Comparison of ENCODE assay signal across 15 mouse cellular contexts in the genomic region with DNA sequence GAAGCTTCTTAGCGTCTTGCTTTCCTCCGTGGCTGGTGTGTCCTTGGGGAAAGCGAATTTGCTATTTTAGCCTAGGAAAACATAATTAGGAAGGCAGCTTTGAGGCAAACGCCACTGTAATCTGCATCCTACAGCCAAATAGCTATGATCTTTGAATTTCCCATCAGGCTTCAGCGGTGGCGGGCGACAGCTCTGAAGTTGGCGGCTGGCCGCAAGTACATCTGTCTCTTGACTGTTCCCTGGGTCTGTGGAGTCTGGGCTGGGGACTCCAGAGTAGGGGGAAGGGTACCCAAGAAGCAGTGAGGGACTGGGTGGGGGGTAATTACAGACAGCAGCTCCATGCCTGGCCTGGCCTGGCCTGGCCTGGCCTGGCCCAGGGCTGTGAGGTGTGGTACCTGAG. TPM values are rescaled to one million over a fixed set of nuclear protein-coding genes. Genes with fewer than 3 reads are reported as not detected.
DNase-seq lines count a peak whose midpoint lies in the region; ATAC-seq lines count a peak whose summit lies in the region.
"Had no signal": no experiment of that assay in that cellular context is flagged by ENCODE, and none has a peak within 500 bp of the region (broad histone marks: within the 10 kb centered on the region; RNA-seq: fewer than 3 reads in every experiment).

No protein-coding gene starts in this region.

- H3K4me3 ChIP-seq in kidney, embryonic 14.5 days (ENCODE audit: low read length): no peak overlapping the region
- H3K4me3 ChIP-seq in kidney, embryonic 16.5 days (ENCODE audit: low read length): no peak overlapping the region
- H3K4me3 ChIP-seq in neural tube, embryonic 11.5 days (ENCODE audit: low read depth, low read length): no peak overlapping the region
- H3K4me3 ChIP-seq: embryonic facial prominence, embryonic 13.5 days had no signal

- H3K4me2 ChIP-seq in kidney, embryonic 14.5 days (replicated peaks; ENCODE audit: low read depth, low read length): no peak overlapping the region
- H3K4me2 ChIP-seq in kidney, embryonic 16.5 days (replicated peaks; ENCODE audit: low read depth, low read length): no peak overlapping the region
- H3K4me2 ChIP-seq in neural tube, embryonic 11.5 days (ENCODE audit: low read depth): no peak overlapping the region
- H3K4me2 ChIP-seq: embryonic facial prominence, embryonic 13.5 days had no signal

- H3K36me3 ChIP-seq in kidney, embryonic 14.5 days (ENCODE audit: control insufficient read depth, insufficient read depth, low read length): no peaks in the 10 kb centered on the region
- H3K36me3 ChIP-seq in kidney, embryonic 16.5 days (ENCODE audit: insufficient read depth, low read length): no peaks in the 10 kb centered on the region
- H3K36me3 ChIP-seq in neural tube, embryonic 11.5 days (ENCODE audit: control insufficient read depth, insufficient read depth, low read length): no peaks in the 10 kb centered on the region
- H3K36me3 ChIP-seq: embryonic facial prominence, embryonic 13.5 days had no signal

- H3K27me3 ChIP-seq in kidney, embryonic 14.5 days (ENCODE audit: control insufficient read depth, insufficient read depth, low read length): 0 out of 2 replicates have a peak, but pooled peaks cover 5% of the 10 kb centered on the region
- 0 out of 2 replicates have a peak, but pooled peaks cover 3% of the 10 kb centered on the region for H3K27me3 ChIP-seq in kidney, embryonic 16.5 days (ENCODE audit: insufficient read depth, low read length)
- no peaks in the 10 kb centered on the region for H3K27me3 ChIP-seq in neural tube, embryonic 11.5 days (ENCODE audit: control insufficient read depth, insufficient read depth, low read length)
- H3K27me3 ChIP-seq: embryonic facial prominence, embryonic 13.5 days had no signal

- no peak overlapping the region for H3K9ac ChIP-seq in kidney, embryonic 14.5 days (ENCODE audit: low read depth, low read length)
- H3K9ac ChIP-seq in kidney, embryonic 16.5 days (replicated peaks; ENCODE audit: low read length): no peak overlapping the region
- H3K9ac ChIP-seq in neural tube, embryonic 11.5 days (ENCODE audit: low read length): no peak overlapping the region
- H3K9ac ChIP-seq: embryonic facial prominence, embryonic 13.5 days had no signal

- H3K27ac ChIP-seq in kidney, embryonic 14.5 days (ENCODE audit: low read depth, low read length): peak overlapping the region; percentile 42; the same call in 1 of the 2 replicates
- H3K27ac ChIP-seq in kidney, embryonic 16.5 days (ENCODE audit: low read length): no peak overlapping the region
- H3K27ac ChIP-seq in neural tube, embryonic 11.5 days (ENCODE audit: low read depth, low read length): peak overlapping the region; percentile 51; the same call in 1 of the 2 replicates
- H3K27ac ChIP-seq: embryonic facial prominence, embryonic 13.5 days had no signal

- H3K4me1 ChIP-seq in kidney, embryonic 14.5 days (ENCODE audit: control insufficient read depth, insufficient read depth, low read length): peaks cover 24% of the 10 kb centered on the region; the same call in 1 of the 2 replicates
- peaks cover 18% of the 10 kb centered on the region for H3K4me1 ChIP-seq in kidney, embryonic 16.5 days (ENCODE audit: insufficient read depth, low read length)
- peaks cover 27% of the 10 kb centered on the region for H3K4me1 ChIP-seq in neural tube, embryonic 11.5 days (ENCODE audit: control insufficient read depth, insufficient read depth, low read length)

- no peaks in the 10 kb centered on the region for H3K9me3 ChIP-seq in kidney, embryonic 14.5 days (ENCODE audit: control insufficient read depth, low read length)
- H3K9me3 ChIP-seq in kidney, embryonic 16.5 days (ENCODE audit: low read length): no peaks in the 10 kb centered on the region
- no peaks in the 10 kb centered on the region for H3K9me3 ChIP-seq in neural tube, embryonic 11.5 days (ENCODE audit: control insufficient read depth, low read length)
- H3K9me3 ChIP-seq: embryonic facial prominence, embryonic 13.5 days had no signal

- 30% methylated on average over 9 of the region's 9 CpGs for WGBS in kidney, embryonic 14.5 days
- 26% methylated on average over 9 of the region's 9 CpGs for WGBS in kidney, embryonic 16.5 days
- WGBS in neural tube, embryonic 11.5 days: 64% methylated on average over 9 of the region's 9 CpGs

- DNase-seq in neural tube, embryonic 11.5 days (ENCODE audit: low spot score): no peak
- no peak for DNase-seq in neural tube, embryonic 10.5 days (ENCODE audit: extremely low spot score, low spot score)
- DNase-seq in mesoderm, embryonic 11.5 days (ENCODE audit: low read depth, low spot score): peak; percentile 27
- DNase-seq in right cerebral cortex, postnatal 14 days: peak; percentile 51
- no peak for DNase-seq in spleen, adult 18-20 months
- DNase-seq: cerebellum, adult 9-10 months; kidney, adult 18-20 months; layer of hippocampus, adult 9-11 months; thymus, adult 2 months had no signal

- 0 out of 2 replicates have a peak, but pooled peaks have one; percentile 18 for ATAC-seq in kidney, embryonic 14.5 days (ENCODE audit: low FRiP score, low TSS enrichment)
- ATAC-seq in kidney, embryonic 16.5 days (ENCODE audit: low FRiP score, low TSS enrichment): no peak
- ATAC-seq in neural tube, embryonic 11.5 days (ENCODE audit: insufficient read depth, low FRiP score, low TSS enrichment): no peak
- ATAC-seq in activated CD4-positive, CD25-positive, alpha-beta regulatory T cell, adult 4 months: no peak
- ATAC-seq: lung, postnatal 0 days had no signal

RNA-seq across cellular contexts. Expression of a gene that starts 17.3 kb away (rescaled TPM):
- 0.21 and 0.23 TPM in 2 replicates for polyA plus RNA-seq in kidney, embryonic 14.5 days (2014; fragmentation: Nextera tagmentation; extraction: Ambion mirVana)
- polyA plus RNA-seq in kidney, embryonic 16.5 days (2015; fragmentation: Nextera tagmentation; extraction: Ambion mirVana): 0.21 and 0.24 TPM in 2 replicates
- 7.5 and 8.4 TPM in 2 replicates for polyA plus RNA-seq in neural tube, embryonic 11.5 days (2014; fragmentation: Nextera tagmentation; extraction: Ambion mirVana)
- not detected for polyA plus RNA-seq in activated CD4-positive, CD25-positive, alpha-beta regulatory T cell, adult 4 months (2017; shearing (Covaris generic))
- polyA plus RNA-seq: liver, adult 2 months; lung, postnatal 0 days had no signal

Comparison
In these comparisons a context has a peak if more than half of its experiments do, and no peak if none do; other contexts are left out.
1. DNase-seq: peak in mesoderm, embryonic 11.5 days (single experiment) and right cerebral cortex, postnatal 14 days (single experiment); none in neural tube, embryonic 11.5 days (single experiment), neural tube, embryonic 10.5 days (single experiment) and spleen, adult 18-20 months (0 of 2).